In genomic region chr3:51399531-51399930, GRCm38 (mm10) we compare ENCODE assay signal across 24 mouse cellular contexts. TPM values are rescaled to one million over a fixed set of nuclear protein-coding genes. Genes with fewer than 3 reads are reported as not detected.
DNase-seq lines count a peak whose midpoint lies in the region; ATAC-seq and TF ChIP-seq lines count a peak whose summit lies in the region.
"Had no signal": no experiment of that assay in that cellular context is flagged by ENCODE, and none has a peak within 500 bp of the region (broad histone marks: within the 10 kb centered on the region; RNA-seq: fewer than 3 reads in every experiment).

No protein-coding gene starts in this region.

- DNase-seq in midbrain, embryonic 10.5 days (ENCODE audit: low spot score) = no peak
- no peak for DNase-seq in midbrain, embryonic 14.5 days
- DNase-seq in A20 (ENCODE audit: low read depth, low spot score) = peak; percentile 66
- no peak for DNase-seq in urinary bladder, postnatal 4 days (ENCODE audit: low spot score in 2 of 2)
- DNase-seq: adrenal gland, adult 2 months; adrenal gland, postnatal 10 days; adrenal gland, postnatal 25 days; B cell, adult 2 months; cerebellum, adult 11 months; cerebellum, adult 18-20 months; cerebellum, adult 8-10 months; cerebellum, adult 9-11 months; cerebellum, postnatal 14 days; cerebellum, postnatal 36 days; embryo, embryonic 11 days had no signal

- H3K4me3 ChIP-seq in midbrain, embryonic 10.5 days = no peak overlapping the region
- no peak overlapping the region for H3K4me3 ChIP-seq in midbrain, embryonic 14.5 days (replicated peaks; ENCODE audit: low read depth, low read length)
- peak overlapping the region; percentile 46 for H3K4me3 ChIP-seq in E14TG2a.4 (replicated peaks; ENCODE audit: low read length)
- H3K4me3 ChIP-seq: embryonic facial prominence, embryonic 13.5 days; embryonic facial prominence, embryonic 15.5 days; erythroblast, embryonic 14.5 days; forebrain, embryonic 10.5 days; forebrain, embryonic 12.5 days had no signal

- no peaks in the 10 kb centered on the region for H3K9me3 ChIP-seq in midbrain, embryonic 10.5 days (replicated peaks)
- no peaks in the 10 kb centered on the region for H3K9me3 ChIP-seq in midbrain, embryonic 14.5 days (ENCODE audit: control insufficient read depth, low read length)
- H3K9me3 ChIP-seq in E14TG2a.4 (ENCODE audit: low read length) = no peaks in the 10 kb centered on the region
- H3K9me3 ChIP-seq: embryonic facial prominence, embryonic 13.5 days; embryonic facial prominence, embryonic 15.5 days; forebrain, embryonic 10.5 days; forebrain, embryonic 12.5 days had no signal

- H3K9ac ChIP-seq in midbrain, embryonic 14.5 days (replicated peaks; ENCODE audit: low read length) = no peak overlapping the region
- H3K9ac ChIP-seq: embryonic facial prominence, embryonic 13.5 days; embryonic facial prominence, embryonic 15.5 days; forebrain, embryonic 12.5 days had no signal

- ATAC-seq in midbrain, embryonic 14.5 days (ENCODE audit: low FRiP score, low TSS enrichment) = no peak
- ATAC-seq: CD4-positive, CD25-positive, alpha-beta regulatory T cell, adult 4 months; forebrain, embryonic 14.5 days had no signal

- H3K27ac ChIP-seq in midbrain, embryonic 10.5 days (replicated peaks) = 0 out of 2 replicates have a peak overlapping the region, but pooled peaks have one; percentile 0
- no peak overlapping the region for H3K27ac ChIP-seq in midbrain, embryonic 14.5 days (replicated peaks; ENCODE audit: low read depth, low read length)
- H3K27ac ChIP-seq: embryonic facial prominence, embryonic 13.5 days; embryonic facial prominence, embryonic 15.5 days; forebrain, embryonic 10.5 days; forebrain, embryonic 12.5 days had no signal

- 63% methylated on average over 4 of the region's 4 CpGs for WGBS in midbrain, embryonic 10.5 days
- WGBS in midbrain, embryonic 14.5 days = 58% methylated on average over 4 of the region's 4 CpGs

- peaks cover 38% of the 10 kb centered on the region for H3K27me3 ChIP-seq in midbrain, embryonic 10.5 days (ENCODE audit: low read depth, poor library complexity, severe bottlenecking)
- H3K27me3 ChIP-seq in midbrain, embryonic 14.5 days (ENCODE audit: control insufficient read depth, insufficient read depth, low read length) = peaks cover 17% of the 10 kb centered on the region
- H3K27me3 ChIP-seq in E14TG2a.4 (ENCODE audit: insufficient read depth, low read length) = peaks cover 19% of the 10 kb centered on the region
- H3K27me3 ChIP-seq: CH12.LX had no signal

- peaks cover 21% of the 10 kb centered on the region for H3K36me3 ChIP-seq in midbrain, embryonic 10.5 days
- peaks cover 10% of the 10 kb centered on the region; the same call in 1 of the 2 replicates for H3K36me3 ChIP-seq in midbrain, embryonic 14.5 days (ENCODE audit: control insufficient read depth, insufficient read depth, low read length)
- H3K36me3 ChIP-seq in E14TG2a.4 (ENCODE audit: insufficient read depth, low read length) = peaks cover 21% of the 10 kb centered on the region

- TF ChIP-seq CTCF in E14TG2a.4 (conservative IDR thresholded peaks at IDR 0.05; ENCODE audit: low read length) = no peak

- no peak overlapping the region for H3K4me2 ChIP-seq in midbrain, embryonic 14.5 days (ENCODE audit: low read length)
- H3K4me2 ChIP-seq: embryonic facial prominence, embryonic 13.5 days; embryonic facial prominence, embryonic 15.5 days; forebrain, embryonic 12.5 days had no signal

- H3K4me1 ChIP-seq in midbrain, embryonic 10.5 days = peaks cover 43% of the 10 kb centered on the region
- H3K4me1 ChIP-seq in midbrain, embryonic 14.5 days (ENCODE audit: control insufficient read depth, insufficient read depth, low read length) = no peaks in the 10 kb centered on the region
- H3K4me1 ChIP-seq in E14TG2a.4 (replicated peaks; ENCODE audit: low read depth, low read length) = peaks cover 49% of the 10 kb centered on the region

RNA-seq across cellular contexts. Expression of gene Mgarp, which starts 3.0 kb away (rescaled TPM):
- 35.9 and 39.2 TPM in 2 replicates for polyA plus RNA-seq in midbrain, embryonic 10.5 days (2016; fragmentation: Nextera tagmentation; extraction: Ambion mirVana)
- polyA plus RNA-seq in midbrain, embryonic 14.5 days (2014; fragmentation: Nextera tagmentation; extraction: Ambion mirVana) = 2.6 and 4.6 TPM in 2 replicates

RNA-seq across cellular contexts. Expression of gene Ndufc1, which starts 9.3 kb away (rescaled TPM):
- polyA plus RNA-seq in midbrain, embryonic 10.5 days (2016; fragmentation: Nextera tagmentation; extraction: Ambion mirVana) = 688 and 718 TPM in 2 replicates
- 796 and 925 TPM in 2 replicates for polyA plus RNA-seq in midbrain, embryonic 14.5 days (2014; fragmentation: Nextera tagmentation; extraction: Ambion mirVana)

RNA-seq across cellular contexts. Expression of gene Naa15, which starts 15.4 kb away (rescaled TPM):
- 58.8 and 63.4 TPM in 2 replicates for polyA plus RNA-seq in midbrain, embryonic 10.5 days (2016; fragmentation: Nextera tagmentation; extraction: Ambion mirVana)
- polyA plus RNA-seq in midbrain, embryonic 14.5 days (2014; fragmentation: Nextera tagmentation; extraction: Ambion mirVana) = 37.9 and 41.5 TPM in 2 replicates

RNA-seq across cellular contexts. Expression of gene Elf2, which starts 59.1 kb away (rescaled TPM):
- polyA plus RNA-seq in midbrain, embryonic 10.5 days (2016; fragmentation: Nextera tagmentation; extraction: Ambion mirVana) = 37.9 and 40.5 TPM in 2 replicates
- 28.6 and 37.3 TPM in 2 replicates for polyA plus RNA-seq in midbrain, embryonic 14.5 days (2014; fragmentation: Nextera tagmentation; extraction: Ambion mirVana)
